Mouse (Mus musculus) intestine, postnatal 0 days (tissue): ENCODE measurements around the gene Dnajb13. TPM values are rescaled to one million over a fixed set of nuclear protein-coding genes. Genes with fewer than 3 reads are reported as not detected.

Experiments used
- ATAC-seq: fragments of 200-750 bp; cut with Nextera tagmentation; 2 replicates; pipeline ENCODE4 v1.8.0; 2017; ENCODE audit warnings: mild to moderate bottlenecking, moderate TSS enrichment, moderate library complexity
- H3K27ac ChIP-seq: fragments of 300-500 bp; sonication (generic); 2 replicates; pipeline ENCODE4 v1.5.1; 2014; ENCODE audit warnings: mild to moderate bottlenecking, low read depth, low read length, moderate library complexity
- H3K27me3 ChIP-seq: fragments of 300-500 bp; sonication (generic); replicated peaks from 2 replicates; pipeline ENCODE4 v1.6.1; 2014; ENCODE audit warnings: low read length, mixed read lengths; ENCODE audit not compliant: control insufficient read depth, insufficient read depth
- H3K36me3 ChIP-seq: fragments of 300-500 bp; sonication (generic); 2 replicates; pipeline ENCODE4 v1.6.1; 2014; ENCODE audit warnings: mild to moderate bottlenecking, moderate library complexity; ENCODE audit not compliant: control insufficient read depth, insufficient read depth
- H3K4me1 ChIP-seq: fragments of 300-500 bp; sonication (generic); replicated peaks from 2 replicates; pipeline ENCODE4 v1.6.1; 2014; ENCODE audit warnings: antibody characterized with exemption, low read length, mixed read lengths; ENCODE audit not compliant: control insufficient read depth, insufficient read depth
- H3K4me2 ChIP-seq: fragments of 300-500 bp; sonication (generic); replicated peaks from 2 replicates; pipeline ENCODE4 v1.6.1; 2014; ENCODE audit warnings: low read depth, mild to moderate bottlenecking, moderate library complexity
- H3K4me3 ChIP-seq: fragments of 300-500 bp; sonication (generic); 2 replicates; pipeline ENCODE4 v1.5.1; 2014; ENCODE audit warnings: low read depth, low read length
- H3K9ac ChIP-seq: fragments of 300-500 bp; sonication (generic); 2 replicates; pipeline ENCODE4 v1.6.1; 2014; ENCODE audit warnings: mild to moderate bottlenecking, low read depth, low read length
- H3K9me3 ChIP-seq: fragments of 300-500 bp; sonication (generic); 2 replicates; pipeline ENCODE4 v1.6.1; 2016; ENCODE audit warnings: mixed run types; ENCODE audit not compliant: control insufficient read depth
- CTCF ChIP-seq: sonication (generic); IDR thresholded peaks from 2 replicates; pipeline ENCODE4 v1.5.1; 2016; ENCODE audit warnings: low read depth, mild to moderate bottlenecking, control low read depth, antibody characterized with exemption, moderate library complexity
- WGBS: fragments of 180-500 bp; shearing (Covaris S2); extraction: QIAGEN DNeasy Blood & Tissue Kit; methylation state at CpG from one replicate; pipeline ENCODE4 v1.1.7; 2014; 5-methylcytosine and 5-hydroxymethylcytosine counted together
- polyA plus RNA-seq: library from polyadenylated mRNA; unstranded; fragments of >200 nt; fragmentation: Nextera tagmentation; extraction: Ambion mirVana; gene quantifications from 2 replicates; pipeline ENCODE4 v1.2.1, GENCODE M21; 2015

The Dnajb13 gene
- polyA plus RNA-seq, 1 experiment from 2014 or later: 0.17 TPM

DNA sequence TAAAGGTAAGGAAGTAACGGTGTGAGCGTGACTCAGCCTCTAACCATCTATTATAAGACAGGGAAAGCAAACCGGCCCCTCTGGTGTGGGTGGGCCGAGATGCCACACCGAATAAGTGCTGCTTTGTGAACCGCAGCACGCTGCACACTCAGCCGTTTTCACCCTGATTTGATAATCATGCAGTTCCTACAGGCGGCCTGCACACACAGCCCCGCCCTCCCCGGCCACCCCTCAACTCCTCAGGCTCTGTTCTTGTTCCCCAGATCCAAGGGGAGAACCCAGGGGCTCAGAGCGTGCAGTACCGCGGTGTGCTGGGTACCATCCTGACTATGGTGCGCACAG, 35.0 kb downstream of the Dnajb13 start:
- Histone ChIP-seq H3K4me3 (no peak overlapping the region), H3K36me3 (no peaks in the 10 kb centered on the region), H3K4me2 (no peak overlapping the region), H3K9me3 (no peaks in the 10 kb centered on the region), H3K9ac (no peak overlapping the region), H3K27ac (no peak overlapping the region), H3K4me1 (no peaks in the 10 kb centered on the region), H3K27me3 (no peaks in the 10 kb centered on the region)
- no peak for ATAC-seq
- no peak for TF ChIP-seq CTCF
- WGBS: 52% methylated on average over 15 of the region's 15 CpGs

DNA sequence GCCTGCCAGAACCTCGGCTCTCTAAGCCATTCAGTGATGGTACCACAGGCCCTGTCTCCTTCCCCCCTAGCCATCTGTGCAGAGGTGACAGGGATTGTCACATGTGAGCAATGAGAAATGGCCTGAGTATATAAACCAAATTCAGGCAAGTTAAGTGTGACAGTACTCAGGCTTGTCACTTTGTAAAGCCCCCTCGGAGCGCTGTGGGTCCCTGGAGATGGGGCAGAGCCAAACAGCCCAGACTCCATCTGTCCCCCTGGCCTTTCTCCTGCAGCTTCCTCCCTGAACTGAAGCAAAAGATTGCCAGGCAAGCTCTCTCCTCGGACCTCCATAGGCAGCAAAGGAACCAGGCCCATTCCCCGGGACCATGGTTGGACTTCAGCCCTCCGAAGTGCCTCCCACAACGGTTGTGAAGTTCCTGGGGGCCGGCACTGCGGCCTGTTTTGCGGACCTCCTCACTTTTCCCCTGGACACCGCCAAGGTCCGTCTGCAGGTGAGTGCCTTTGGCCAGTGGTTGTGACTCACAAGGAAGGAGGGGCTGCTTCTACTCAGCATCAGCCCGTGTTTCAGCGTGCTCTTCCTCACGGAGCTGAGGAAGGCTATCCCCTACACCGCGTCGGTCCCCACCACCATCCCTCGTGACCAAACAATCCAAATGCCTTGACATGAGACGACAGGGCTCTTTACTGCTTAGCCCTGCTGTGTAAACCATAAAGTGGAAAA, 35.5 kb downstream of the Dnajb13 start:
- Histone ChIP-seq H3K27ac (no peak overlapping the region), H3K4me2 (no peak overlapping the region), H3K9me3 (no peaks in the 10 kb centered on the region), H3K27me3 (no peaks in the 10 kb centered on the region), H3K9ac (no peak overlapping the region), H3K4me1 (no peaks in the 10 kb centered on the region), H3K4me3 (no peak overlapping the region), H3K36me3 (no peaks in the 10 kb centered on the region)
- no peak for TF ChIP-seq CTCF
- ATAC-seq: no peak
- 74% methylated on average over 20 of the region's 20 CpGs for WGBS

DNA sequence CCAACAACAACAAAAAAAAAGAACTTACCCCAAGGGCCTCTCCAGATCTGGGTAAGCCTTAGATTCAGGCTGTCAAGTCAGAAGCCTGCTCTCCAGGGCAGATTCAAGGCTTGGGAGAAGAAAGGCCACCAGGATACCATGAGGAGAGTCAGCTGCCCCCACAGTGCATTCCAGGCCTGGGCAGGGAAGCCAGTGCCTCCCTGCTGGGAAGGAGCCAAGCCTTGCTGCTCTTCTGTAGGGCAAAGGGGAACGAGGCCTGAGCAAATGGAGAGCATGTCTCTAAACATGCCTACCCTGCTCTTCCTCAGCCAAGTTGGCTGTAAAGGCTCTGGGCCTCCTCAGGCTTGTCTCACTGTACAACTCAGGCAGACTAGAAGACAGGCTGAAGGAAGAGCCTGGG, 40.1 kb downstream of the Dnajb13 start:
- H3K9me3 ChIP-seq: no peaks in the 10 kb centered on the region
- no peak overlapping the region for H3K4me3 ChIP-seq
- H3K4me2 ChIP-seq: no peak overlapping the region
- H3K9ac ChIP-seq: no peak overlapping the region
- H3K27ac ChIP-seq: no peak overlapping the region
- no peaks in the 10 kb centered on the region for H3K27me3 ChIP-seq
- peaks cover under 1% of the 10 kb centered on the region; the same call in 1 of the 2 replicates for H3K36me3 ChIP-seq
- H3K4me1 ChIP-seq: no peaks in the 10 kb centered on the region
- peak; percentile 59; the same call in 1 of the 2 replicates for ATAC-seq
- WGBS: 13% methylated on average over 1 of the region's 1 CpGs
- TF ChIP-seq CTCF: no peak

DNA sequence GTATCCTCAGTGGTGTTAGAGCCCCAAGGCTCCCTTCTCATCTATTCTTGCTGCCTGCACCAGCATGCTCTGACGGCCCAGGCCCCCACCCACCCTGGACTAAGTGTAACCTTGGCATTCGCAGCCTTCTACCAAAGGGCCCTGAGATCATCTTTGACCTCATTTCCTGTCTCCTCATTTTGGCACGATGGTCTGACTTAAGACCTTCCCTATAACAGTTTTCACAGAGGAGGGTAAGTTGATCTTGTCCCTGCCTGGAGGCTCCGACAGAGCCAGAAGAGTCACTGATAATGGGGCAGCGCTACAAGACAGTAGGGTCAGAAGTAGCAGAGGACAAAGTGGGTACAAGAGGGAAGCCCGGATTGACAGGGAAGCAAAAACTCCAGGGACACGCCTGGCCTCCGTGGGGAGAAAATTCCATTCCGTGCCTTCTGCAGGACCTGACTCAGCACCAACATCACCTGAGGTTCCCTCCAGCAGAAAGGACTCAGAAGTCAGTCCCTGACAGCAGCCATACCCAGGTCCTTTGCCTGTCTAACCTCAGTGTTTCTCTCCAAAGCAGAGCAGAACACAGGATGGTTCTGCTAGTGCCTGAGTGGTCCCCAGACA, 40.8 kb downstream of the Dnajb13 start:
- Histone ChIP-seq H3K36me3 (peaks cover 7% of the 10 kb centered on the region; the same call in 1 of the 2 replicates), H3K9me3 (no peaks in the 10 kb centered on the region), H3K4me3 (no peak overlapping the region), H3K4me1 (no peaks in the 10 kb centered on the region), H3K27me3 (no peaks in the 10 kb centered on the region), H3K4me2 (no peak overlapping the region), H3K27ac (no peak overlapping the region), H3K9ac (no peak overlapping the region)
- TF ChIP-seq CTCF: no peak
- ATAC-seq: no peak
- WGBS: 75% methylated on average over 9 of the region's 9 CpGs

DNA sequence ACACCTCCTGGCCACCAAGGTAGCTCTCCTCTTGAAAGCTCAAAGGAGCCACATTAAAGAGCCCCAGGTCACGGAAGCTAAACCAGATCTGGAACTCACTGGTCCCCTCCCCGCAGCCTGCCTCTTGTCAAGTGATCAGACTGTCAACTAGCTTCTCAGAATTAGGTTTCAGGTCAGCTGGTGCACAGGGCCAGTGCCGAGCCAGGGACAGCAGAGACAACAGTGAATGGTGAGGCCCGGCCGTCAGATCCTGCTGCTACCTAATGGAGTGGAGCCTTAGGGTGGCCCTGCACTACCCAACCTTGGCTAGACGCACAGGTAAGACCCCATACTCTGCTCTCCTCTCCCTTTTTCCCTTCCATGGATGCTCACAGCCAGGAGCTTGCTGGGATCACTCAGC, 42.0 kb downstream of the Dnajb13 start, which contains the start of gene Ucp3:
Gene Ucp3, plus strand, starts transcription at position 214 of the 400 bp plus-strand sequence.
- Histone ChIP-seq H3K36me3 (peaks cover 12% of the 10 kb centered on the region; the same call in 1 of the 2 replicates), H3K4me3 (no peak within 1 kb of the TSS), H3K27me3 (no peaks in the 10 kb centered on the region), H3K9me3 (no peaks in the 10 kb centered on the region), H3K4me1 (no peaks in the 10 kb centered on the region), H3K27ac (no peak within 1 kb of the TSS), H3K9ac (no peak within 1 kb of the TSS), H3K4me2 (no peak within 1 kb of the TSS)
- 89% methylated on average over 6 of the region's 6 CpGs for WGBS
- TF ChIP-seq CTCF: no peak
- ATAC-seq: no peak

DNA sequence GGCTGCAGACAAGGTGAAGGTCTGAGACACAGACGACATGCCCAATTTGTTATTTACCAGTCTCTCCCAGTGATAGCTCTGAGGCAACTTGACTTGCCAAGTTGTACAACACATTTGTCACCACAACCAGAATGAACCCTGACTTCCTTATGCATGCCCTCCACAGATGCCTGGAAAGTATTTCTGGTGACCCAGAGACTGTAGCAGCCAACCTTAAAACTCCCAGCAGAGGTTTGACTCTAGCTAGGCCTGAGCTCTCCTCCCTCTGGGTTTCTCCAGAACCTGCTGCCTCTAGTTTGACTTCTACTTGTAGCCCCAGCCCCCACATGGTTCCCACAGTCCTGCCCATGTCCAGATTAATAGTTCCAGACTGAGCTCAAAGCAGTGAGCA, 43.4 kb downstream of the Dnajb13 start:
- WGBS: 95% methylated on average over 1 of the region's 1 CpGs
- no peak overlapping the region for H3K4me2 ChIP-seq
- no peak for TF ChIP-seq CTCF

More for the DNA sequence above, 43.4 kb downstream of the Dnajb13 start:
- ATAC-seq: no peak
- Histone ChIP-seq H3K27ac (no peak overlapping the region), H3K9ac (no peak overlapping the region), H3K4me1 (no peaks in the 10 kb centered on the region), H3K9me3 (no peaks in the 10 kb centered on the region), H3K4me3 (no peak overlapping the region), H3K36me3 (peaks cover 12% of the 10 kb centered on the region; the same call in 1 of the 2 replicates), H3K27me3 (no peaks in the 10 kb centered on the region)
